Comparison of ENCODE assay signal across 8 mouse cellular contexts in the genomic region with DNA sequence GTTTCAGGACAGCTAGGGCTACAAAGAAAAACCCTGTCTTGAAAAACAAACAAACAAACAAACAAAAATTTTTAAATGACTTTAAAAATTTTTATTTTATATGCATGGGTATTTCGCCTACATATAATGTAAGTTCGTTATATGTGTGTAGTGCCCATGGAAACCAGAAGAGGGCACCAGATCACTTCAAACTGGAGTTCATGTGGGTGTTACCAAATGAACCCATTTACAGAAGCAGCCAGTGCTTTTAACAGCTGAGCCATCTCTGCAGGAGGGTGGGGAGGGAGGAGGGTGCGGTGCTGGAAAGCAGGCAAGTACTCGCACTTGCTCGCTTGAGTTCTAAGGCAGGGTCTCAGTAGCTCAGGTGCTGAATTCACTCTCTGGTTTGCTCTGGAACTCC. TPM values are rescaled to one million over a fixed set of nuclear protein-coding genes. Genes with fewer than 3 reads are reported as not detected.
DNase-seq lines count a peak whose midpoint lies in the region; ATAC-seq lines count a peak whose summit lies in the region.

No protein-coding gene starts in this region.

- H3K4me3 ChIP-seq in midbrain, embryonic 14.5 days (replicated peaks; ENCODE audit: low read depth, low read length), result no peak overlapping the region
- no peak overlapping the region for H3K4me3 ChIP-seq in midbrain, embryonic 10.5 days
- H3K4me3 ChIP-seq in liver, embryonic 11.5 days (ENCODE audit: low read depth, low read length), result no peak overlapping the region

- DNase-seq in frontal cortex, postnatal 10 days (ENCODE audit: low spot score in 2 of 2), result no peak
- peak; percentile 71 for DNase-seq in midbrain, embryonic 14.5 days
- no peak for DNase-seq in midbrain, embryonic 10.5 days (ENCODE audit: low spot score)
- peak; percentile 48 for DNase-seq in c-Kit-negative CD71-positive TER-119-positive erythroid progenitor cells, embryonic 14.5 days (ENCODE audit: low read depth, low spot score)
- DNase-seq in liver, embryonic 11.5 days (ENCODE audit: low spot score), result no peak
- DNase-seq in spleen, postnatal 4 days (ENCODE audit: low spot score in 2 of 2), result peak; percentile 68 to 78
- no peak for DNase-seq in testis, postnatal 10 days (ENCODE audit: low spot score)

- no peaks in the 10 kb centered on the region for H3K27me3 ChIP-seq in midbrain, embryonic 14.5 days (ENCODE audit: control insufficient read depth, insufficient read depth, low read length)
- H3K27me3 ChIP-seq in midbrain, embryonic 10.5 days (ENCODE audit: low read depth, poor library complexity, severe bottlenecking), result no peaks in the 10 kb centered on the region
- no peaks in the 10 kb centered on the region for H3K27me3 ChIP-seq in liver, embryonic 11.5 days (replicated peaks; ENCODE audit: control insufficient read depth, insufficient read depth, low read length)

- 61% methylated on average over 5 of the region's 5 CpGs for WGBS in midbrain, embryonic 14.5 days
- WGBS in midbrain, embryonic 10.5 days, result 54% methylated on average over 5 of the region's 5 CpGs
- 57% methylated on average over 5 of the region's 5 CpGs for WGBS in liver, embryonic 11.5 days

- H3K4me2 ChIP-seq in midbrain, embryonic 14.5 days (ENCODE audit: low read length), result no peak overlapping the region
- no peak overlapping the region for H3K4me2 ChIP-seq in liver, embryonic 11.5 days

- H3K9me3 ChIP-seq in midbrain, embryonic 14.5 days (ENCODE audit: control insufficient read depth, low read length), result no peaks in the 10 kb centered on the region
- no peaks in the 10 kb centered on the region for H3K9me3 ChIP-seq in midbrain, embryonic 10.5 days (replicated peaks)
- no peaks in the 10 kb centered on the region for H3K9me3 ChIP-seq in liver, embryonic 11.5 days (ENCODE audit: control insufficient read depth, low read length)

- H3K36me3 ChIP-seq in midbrain, embryonic 14.5 days (ENCODE audit: control insufficient read depth, insufficient read depth, low read length), result peaks cover 88% of the 10 kb centered on the region
- H3K36me3 ChIP-seq in midbrain, embryonic 10.5 days, result peaks cover 77% of the 10 kb centered on the region
- peaks cover 9% of the 10 kb centered on the region; the same call in 1 of the 2 replicates for H3K36me3 ChIP-seq in liver, embryonic 11.5 days (ENCODE audit: control insufficient read depth, insufficient read depth, low read length)

- peak; percentile 55; the same call in 1 of the 2 replicates for ATAC-seq in frontal cortex, adult (ENCODE audit: low TSS enrichment)
- no peak for ATAC-seq in midbrain, embryonic 14.5 days (ENCODE audit: low FRiP score, low TSS enrichment)
- peak; percentile 68 for ATAC-seq in liver, embryonic 11.5 days (replicated peaks; ENCODE audit: low FRiP score)

- H3K4me1 ChIP-seq in midbrain, embryonic 14.5 days (ENCODE audit: control insufficient read depth, insufficient read depth, low read length), result no peaks in the 10 kb centered on the region
- H3K4me1 ChIP-seq in midbrain, embryonic 10.5 days, result no peaks in the 10 kb centered on the region
- H3K4me1 ChIP-seq in liver, embryonic 11.5 days (replicated peaks; ENCODE audit: control insufficient read depth, insufficient read depth, low read length), result no peaks in the 10 kb centered on the region

- no peak overlapping the region for H3K27ac ChIP-seq in midbrain, embryonic 14.5 days (replicated peaks; ENCODE audit: low read depth, low read length)
- no peak overlapping the region for H3K27ac ChIP-seq in midbrain, embryonic 10.5 days (replicated peaks)
- H3K27ac ChIP-seq in liver, embryonic 11.5 days (ENCODE audit: low read depth, low read length), result no peak overlapping the region

- no peak overlapping the region for H3K9ac ChIP-seq in midbrain, embryonic 14.5 days (replicated peaks; ENCODE audit: low read length)
- H3K9ac ChIP-seq in liver, embryonic 11.5 days (ENCODE audit: low read depth, low read length), result no peak overlapping the region

RNA-seq across cellular contexts. Expression of gene Rpl12, which starts 21.9 kb away (rescaled TPM):
- polyA plus RNA-seq in midbrain, embryonic 14.5 days (2014; fragmentation: Nextera tagmentation; extraction: Ambion mirVana), result 105 and 110 TPM in 2 replicates
- polyA plus RNA-seq in midbrain, embryonic 10.5 days (2016; fragmentation: Nextera tagmentation; extraction: Ambion mirVana), result 144 and 172 TPM in 2 replicates
- polyA plus RNA-seq in liver, embryonic 11.5 days (2014; fragmentation: Nextera tagmentation; extraction: Ambion mirVana), result 276 and 295 TPM in 2 replicates

RNA-seq across cellular contexts. Expression of gene Lrsam1, which starts 22.0 kb away (rescaled TPM):
- polyA plus RNA-seq in midbrain, embryonic 14.5 days (2014; fragmentation: Nextera tagmentation; extraction: Ambion mirVana), result 19.8 and 20.2 TPM in 2 replicates
- 9.8 and 12.9 TPM in 2 replicates for polyA plus RNA-seq in midbrain, embryonic 10.5 days (2016; fragmentation: Nextera tagmentation; extraction: Ambion mirVana)
- polyA plus RNA-seq in liver, embryonic 11.5 days (2014; fragmentation: Nextera tagmentation; extraction: Ambion mirVana), result 6.1 and 6.7 TPM in 2 replicates

RNA-seq across cellular contexts. Expression of gene Slc2a8, which starts 42.5 kb away (rescaled TPM):
- polyA plus RNA-seq in midbrain, embryonic 14.5 days (2014; fragmentation: Nextera tagmentation; extraction: Ambion mirVana), result 16.0 and 18.2 TPM in 2 replicates
- polyA plus RNA-seq in midbrain, embryonic 10.5 days (2016; fragmentation: Nextera tagmentation; extraction: Ambion mirVana), result 19.5 and 23.3 TPM in 2 replicates
- polyA plus RNA-seq in liver, embryonic 11.5 days (2014; fragmentation: Nextera tagmentation; extraction: Ambion mirVana), result 15.0 TPM in 2 replicates

Comparison
In these comparisons a context has a peak if more than half of its experiments do, and no peak if none do; other contexts are left out.
1. DNase-seq: peak in midbrain, embryonic 14.5 days (single experiment), c-Kit-negative CD71-positive TER-119-positive erythroid progenitor cells, embryonic 14.5 days (single experiment) and spleen, postnatal 4 days (2 of 2); none in frontal cortex, postnatal 10 days (0 of 2), midbrain, embryonic 10.5 days (single experiment), liver, embryonic 11.5 days (single experiment) and testis, postnatal 10 days (single experiment).